ENCODE assay signal across 15 mouse cellular contexts in genomic region chr3:33982746-33983145, GRCm38 (mm10).
"Had no signal": no experiment of that assay in that cellular context is flagged by ENCODE, and none has a peak within 500 bp of the region (broad histone marks: within the 10 kb centered on the region; RNA-seq: fewer than 3 reads in every experiment).

No protein-coding gene starts in this region.

- H3K27ac ChIP-seq: limb, embryonic 15.5 days; liver, embryonic 12.5 days; midbrain, embryonic 12.5 days; neural tube, embryonic 13.5 days; stomach, embryonic 15.5 days had no signal

- DNase-seq: kidney, postnatal 25 days; layer of hippocampus, adult 9-11 months; layer of hippocampus, postnatal 36 days; lung, embryonic 14.5 days; lung, postnatal 10 days; retina, postnatal 1 day; right cerebral cortex, postnatal 4 days; thymus, adult 2 months; thymus, postnatal 25 days had no signal

- H3K9me3 ChIP-seq: limb, embryonic 15.5 days; liver, embryonic 12.5 days; midbrain, embryonic 12.5 days; neural tube, embryonic 13.5 days; stomach, embryonic 15.5 days had no signal

- H3K4me2 ChIP-seq: limb, embryonic 15.5 days; liver, embryonic 12.5 days; lung, embryonic 14.5 days; midbrain, embryonic 12.5 days; neural tube, embryonic 13.5 days; stomach, embryonic 15.5 days had no signal

- H3K9ac ChIP-seq: limb, embryonic 15.5 days; liver, embryonic 12.5 days; lung, embryonic 14.5 days; midbrain, embryonic 12.5 days; neural tube, embryonic 13.5 days; stomach, embryonic 15.5 days had no signal

- H3K4me1 ChIP-seq: limb, embryonic 15.5 days; liver, embryonic 12.5 days; midbrain, embryonic 12.5 days; neural tube, embryonic 13.5 days; stomach, embryonic 15.5 days had no signal

- H3K36me3 ChIP-seq: limb, embryonic 15.5 days; liver, embryonic 12.5 days; midbrain, embryonic 12.5 days; neural tube, embryonic 13.5 days; stomach, embryonic 15.5 days had no signal

- ATAC-seq: liver, embryonic 12.5 days; midbrain, embryonic 16.5 days had no signal

- H3K27me3 ChIP-seq: limb, embryonic 15.5 days; liver, embryonic 12.5 days; midbrain, embryonic 12.5 days; neural tube, embryonic 13.5 days; stomach, embryonic 15.5 days had no signal

- H3K4me3 ChIP-seq: limb, embryonic 15.5 days; liver, embryonic 12.5 days; midbrain, embryonic 12.5 days; neural tube, embryonic 13.5 days; stomach, embryonic 15.5 days had no signal
